Mouse (Mus musculus) heart, adult 8-10 months (tissue): Measurements from ENCODE around the gene Dnajb1. TPM values are rescaled to one million over a fixed set of nuclear protein-coding genes. Genes with fewer than 3 reads are reported as not detected.
"Not testable (repeated sequence)": the region's sequence is repeated elsewhere in the genome, so short reads cannot be mapped to it uniquely, and the experiment has no call there.

Source experiments
- DNase-seq: peaks from one replicate; pipeline ENCODE4 v3.0.0; 2022; ENCODE audit warnings: low spot score
- total RNA-seq, 4 experiments: library from RNA; stranded (reverse); gene quantifications; 2 replicates each; pipeline ENCODE4 v1.2.4; 2022

Gene Dnajb1
- 10 to 100 TPM; 11.0 to 14.2 (median 12.6) TPM for total RNA-seq

GRCm38 (mm10) chr8:83607661-83608397 is at the start of gene Dnajb1, which contains the start of gene Tecr:
Gene Dnajb1, plus strand, starts transcription at chr8:83608193.
Gene Tecr, minus strand, starts transcription at chr8:83607971.
- DNase-seq, result peak; percentile 99

GRCm38 (mm10) chr8:83562669-83563068 is 45.3 kb upstream of the Dnajb1 start:
- DNase-seq, result no peak

- no peak for DNase-seq
Observed at GRCm38 (mm10) chr8:83563246-83563645, 44.7 kb upstream of the Dnajb1 start.

GRCm38 (mm10) chr8:83565731-83566375 is 42.1 kb upstream of the Dnajb1 start:
- DNase-seq, result no peak

- peak; percentile 95 for DNase-seq
Observed at GRCm38 (mm10) chr8:83566469-83567395, 41.3 kb upstream of the Dnajb1 start, which contains the start of gene Ndufb7. Gene Ndufb7, plus strand, starts transcription at chr8:83566671.

- no peak for DNase-seq
Observed at GRCm38 (mm10) chr8:83567668-83568067, 40.3 kb upstream of the Dnajb1 start.

GRCm38 (mm10) chr8:83568128-83568527 is 39.9 kb upstream of the Dnajb1 start:
- no peak for DNase-seq

GRCm38 (mm10) chr8:83568755-83569154 is 39.2 kb upstream of the Dnajb1 start:
- no peak for DNase-seq

GRCm38 (mm10) chr8:83569165-83569564 is 38.8 kb upstream of the Dnajb1 start:
- no peak for DNase-seq

GRCm38 (mm10) chr8:83570272-83571000 is 37.6 kb upstream of the Dnajb1 start:
- DNase-seq, result no peak

- not testable (repeated sequence) for DNase-seq
Observed at GRCm38 (mm10) chr8:83571001-83571340, 37.0 kb upstream of the Dnajb1 start.

- no peak for DNase-seq
Observed at GRCm38 (mm10) chr8:83571791-83572190, 36.2 kb upstream of the Dnajb1 start.

GRCm38 (mm10) chr8:83572246-83572812 is 35.7 kb upstream of the Dnajb1 start:
- DNase-seq, result no peak

- no peak for DNase-seq
Observed at GRCm38 (mm10) chr8:83573140-83573875, 34.7 kb upstream of the Dnajb1 start.

GRCm38 (mm10) chr8:83574631-83575315 is 33.2 kb upstream of the Dnajb1 start:
- no peak for DNase-seq

- peak; percentile 58 for DNase-seq
Observed at GRCm38 (mm10) chr8:83575561-83576515, 32.2 kb upstream of the Dnajb1 start.

GRCm38 (mm10) chr8:83576516-83576895 is 31.5 kb upstream of the Dnajb1 start:
- no peak for DNase-seq

- DNase-seq, result no peak
Observed at GRCm38 (mm10) chr8:83576921-83577320, 31.1 kb upstream of the Dnajb1 start.

- DNase-seq, result no peak
Observed at GRCm38 (mm10) chr8:83577384-83577791, 30.6 kb upstream of the Dnajb1 start.
